Mouse (Mus musculus) heart, adult 2 months (tissue): Measurements from ENCODE around the gene Kif9.

ENCODE experiments used
- CTCF ChIP-seq: fragments of 200-600 bp; IDR thresholded peaks from 2 replicates; pipeline ENCODE4 v1.8.1; 2022; ENCODE audit warnings: antibody characterized with exemption, mild to moderate bottlenecking, moderate library complexity
- EP300 ChIP-seq: fragments of 200-500 bp; IDR thresholded peaks from 2 replicates; pipeline ENCODE4 v1.6.1; 2011; ENCODE audit warnings: low read depth, low read length, control low read depth; ENCODE audit not compliant: insufficient read depth
- POLR2A ChIP-seq: fragments of 200-500 bp; IDR thresholded peaks from 2 replicates; pipeline ENCODE4 v1.6.1; 2011; ENCODE audit warnings: mild to moderate bottlenecking, low read depth, low read length, control low read depth; ENCODE audit not compliant: insufficient read depth

- TF ChIP-seq CTCF (no peak), EP300 (no peak), POLR2A (no peak)
Measured at GRCm38 (mm10) chr9:110433045-110433444, 43.7 kb upstream of the Kif9 start.
